Mouse (Mus musculus) Patski (cell line): ENCODE results near the gene Tmem131l. TPM values are rescaled to one million over a fixed set of nuclear protein-coding genes. Genes with fewer than 3 reads are reported as not detected.
"Not testable (repeated sequence)": the region's sequence is repeated elsewhere in the genome, so short reads cannot be mapped to it uniquely, and the experiment has no call there.

Experiments used
- ATAC-seq: fragments of 100-300 bp; one replicate; pipeline ENCODE4 v1.8.0; 2021
- CTCF ChIA-PET: fragments of 350-600 bp; sonication (Branson Sonifier 250); formaldehyde crosslinking; loops from one replicate; lab custom pipeline; 2022; ENCODE audit warnings: inconsistent platforms; lab: Charles Lee
- POLR2A ChIA-PET: fragments of 350-600 bp; sonication (Branson Sonifier 250); formaldehyde crosslinking; loops from one replicate; lab custom pipeline; 2022; ENCODE audit warnings: antibody characterized with exemption, inconsistent platforms; lab: Charles Lee
- DNase-seq: peaks from one replicate; pipeline ENCODE4 v3.0.0-alpha.2; 2011; ENCODE audit warnings: low read depth, low spot score
- H3K27me3 ChIP-seq: fragments of 371-371 bp; one replicate; pipeline ENCODE4 v1.5.1; 2021
- CTCF ChIP-seq: fragments of 100-300 bp; IDR thresholded peaks from one replicate; pipeline ENCODE4 v1.5.1; 2021
- in situ Hi-C: fragments of 300-500 bp; cut with MboI; formaldehyde crosslinking; loops from 3 replicates; pipeline ENCODE4 v1.11.1; 2018; ENCODE audit warnings: low pct_unique_long_range_greater_than_20kb, mixed read lengths
- polyA plus RNA-seq: library from polyadenylated mRNA; unstranded; gene quantifications from one replicate; pipeline ENCODE4 v1.2.3, GENCODE M21; 2021

The Tmem131l gene
- polyA plus RNA-seq, 1 experiment from 2014 or later: 24.9 TPM

DNA sequence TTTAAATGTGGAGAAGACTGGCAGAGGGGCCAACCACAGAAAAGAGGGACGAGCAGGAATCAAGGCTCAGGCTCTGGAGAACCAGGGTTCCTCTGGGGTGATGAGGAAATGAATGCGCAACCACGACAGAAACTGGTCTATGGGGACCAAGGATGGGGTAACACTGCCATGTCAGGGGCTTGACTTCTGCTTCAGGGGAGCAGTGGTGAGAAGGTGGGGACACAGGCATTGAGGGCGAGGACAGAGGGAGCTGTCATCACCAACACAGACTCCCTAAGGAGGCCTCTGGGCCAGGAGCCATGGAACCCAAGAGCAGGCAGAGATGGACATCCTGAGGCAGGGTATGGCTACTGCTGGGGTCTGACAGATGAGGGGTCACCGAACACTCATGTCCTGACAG lies 137.0 kb downstream of the Tmem131l start:
- in situ Hi-C loops: no loop called here
- no peak for TF ChIP-seq CTCF

GRCm38 (mm10) chr3:83902459-83902858 lies 137.5 kb downstream of the Tmem131l start:
- no peaks in the 10 kb centered on the region for H3K27me3 ChIP-seq
- no peak for DNase-seq
- TF ChIP-seq CTCF: no peak
- POLR2A ChIA-PET: no interaction called here
- in situ Hi-C loops: no loop called here
- ATAC-seq: no peak
- CTCF ChIA-PET: interaction anchor here (1.1 to 1.3 kb wide), 2 partner anchors 61 to 100 kb away, joined by 3 read pairs; partner anchors contain the start of gene Tlr2

More for the DNA sequence above, 137.0 kb downstream of the Tmem131l start:
- no peaks in the 10 kb centered on the region for H3K27me3 ChIP-seq
- ATAC-seq (no peak), DNase-seq (no peak)
- ChIA-PET CTCF (interaction anchor here (1.3 to 1.6 kb wide), 3 partner anchors 61 to 105 kb away, joined by 3 to 4 read pairs (median 4); partner anchors contain the start of gene Tlr2), POLR2A (interaction anchor here (0.9 kb wide), 1 partner anchor 75 kb away, joined by 3 read pairs; no protein-coding TSS in a partner anchor)

DNA sequence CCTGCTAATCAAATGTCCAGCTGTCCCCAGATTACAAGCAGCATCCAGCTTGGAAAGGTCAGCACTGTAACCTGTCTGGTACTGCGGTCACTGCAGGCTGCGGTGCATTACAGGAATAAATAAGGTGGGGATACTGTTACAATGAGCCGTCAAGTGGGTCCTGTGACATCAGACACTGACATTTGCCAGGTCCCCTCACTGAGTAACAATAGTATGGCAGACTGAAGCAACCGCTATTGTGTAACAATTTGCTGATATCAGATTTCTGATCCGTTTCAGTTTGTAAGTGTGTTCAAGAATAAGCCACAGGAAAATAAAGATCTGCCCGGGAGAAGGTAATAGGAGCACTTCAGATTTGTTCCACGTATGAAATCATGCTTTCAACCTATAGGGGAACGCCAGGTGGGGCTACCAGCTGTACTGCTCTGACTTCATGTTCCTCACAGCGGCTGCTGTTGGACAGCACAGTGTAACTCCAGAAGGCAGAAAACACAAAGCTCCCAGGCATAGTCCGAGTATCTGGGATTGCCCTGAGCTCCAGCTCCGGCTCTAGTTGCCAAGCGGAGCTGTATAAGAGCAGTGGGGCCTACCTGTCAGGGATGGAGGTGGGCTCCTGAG lies 139.1 kb downstream of the Tmem131l start:
- no peaks in the 10 kb centered on the region for H3K27me3 ChIP-seq
- CTCF ChIA-PET: interaction anchor here (1.1 to 2.8 kb wide), 10 partner anchors 13 to 106 kb away, joined by 3 to 20 read pairs (median 4); partner anchors contain the start of gene Tlr2
- POLR2A ChIA-PET: no interaction called here
- TF ChIP-seq CTCF: no peak
- DNase-seq (no peak), ATAC-seq (no peak)
- in situ Hi-C loops: no loop called here

DNA sequence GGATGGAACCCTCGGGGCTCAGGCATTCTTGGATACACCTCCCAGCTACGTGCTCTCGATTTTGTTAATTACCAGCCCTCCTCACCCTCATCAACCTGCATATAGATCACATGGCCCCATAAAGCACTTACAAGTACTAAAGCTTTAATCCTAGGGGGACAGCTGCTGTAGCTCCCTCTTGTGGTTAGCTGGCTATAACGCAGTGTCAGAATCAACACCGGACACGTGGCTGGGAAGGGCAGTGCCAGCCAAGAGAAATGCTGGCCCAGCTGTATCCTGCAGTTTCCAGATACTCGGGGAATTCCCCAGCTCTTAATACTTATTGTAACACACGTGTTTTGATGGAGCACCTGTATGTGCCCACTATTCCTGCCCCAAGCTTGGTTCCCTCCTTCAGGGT lies 140.4 kb downstream of the Tmem131l start:
- POLR2A ChIA-PET: interaction anchor here (0.9 kb wide), 1 partner anchor 58 kb away, joined by 4 read pairs; the partner anchor contains the start of gene Tlr2
- in situ Hi-C loops: no loop called here
- TF ChIP-seq CTCF: no peak
- CTCF ChIA-PET: interaction anchor here (0.6 to 2.8 kb wide), 26 partner anchors 8 to 625 kb away, joined by 3 to 20 read pairs (median 4); partner anchors contain the start of gene Tlr2
- no peaks in the 10 kb centered on the region for H3K27me3 ChIP-seq
- ATAC-seq (peak; percentile 71), DNase-seq (peak; percentile 54)

- CTCF ChIA-PET: interaction anchor here (1.2 kb wide), 1 partner anchor 57 kb away, joined by 5 read pairs; the partner anchor contains the start of gene Tlr2
- ATAC-seq (no peak), DNase-seq (no peak)
- no peaks in the 10 kb centered on the region for H3K27me3 ChIP-seq
- in situ Hi-C loops: no loop called here
- TF ChIP-seq CTCF: no peak
- POLR2A ChIA-PET: interaction anchor here (0.7 to 0.8 kb wide), 2 partner anchors 37 to 100 kb away, joined by 3 to 4 read pairs; no protein-coding TSS in a partner anchor
Measured at GRCm38 (mm10) chr3:83898246-83898645, 141.7 kb downstream of the Tmem131l start.

DNA sequence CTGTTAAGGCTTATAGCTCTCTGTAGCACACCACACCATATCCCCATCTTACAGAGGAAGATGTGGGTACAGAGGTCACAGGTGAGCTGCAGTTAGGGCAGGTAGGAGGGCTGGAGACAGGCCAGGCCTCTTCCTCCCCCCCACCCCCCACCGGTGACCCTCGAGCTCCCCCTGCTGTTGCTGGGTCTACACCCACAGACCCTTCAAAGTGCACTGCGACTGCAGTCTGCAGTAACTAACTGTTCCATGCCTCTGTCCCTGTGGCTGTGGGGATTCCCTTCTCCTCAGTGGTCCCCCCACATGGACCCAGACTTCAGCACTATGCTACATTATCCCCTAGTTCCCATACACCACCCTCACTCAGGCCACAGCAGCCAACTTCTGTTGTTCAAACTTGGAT lies 144.2 kb downstream of the Tmem131l start:
- POLR2A ChIA-PET: interaction anchor here (0.6 kb wide), 1 partner anchor 25 kb away, joined by 6 read pairs; no protein-coding TSS in a partner anchor
- no peak for ATAC-seq

DNA sequence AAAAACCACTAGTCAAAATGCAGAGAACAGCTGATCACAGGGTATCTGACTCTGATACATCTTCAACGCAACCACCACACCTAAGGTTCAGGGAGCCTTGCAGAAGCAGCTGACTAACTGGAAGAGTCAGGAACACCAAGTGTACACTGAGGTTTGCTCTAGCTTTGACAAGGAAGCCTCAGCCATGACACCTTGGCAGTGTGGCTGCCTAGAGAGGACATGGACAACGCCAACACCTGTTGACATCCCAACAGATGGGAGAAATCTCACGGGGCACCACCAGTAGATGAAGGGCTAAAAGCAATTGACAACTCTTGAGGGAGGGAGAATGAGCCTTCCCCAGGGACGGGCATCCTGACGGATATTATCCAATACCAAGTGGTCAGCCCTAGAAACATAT lies 144.9 kb downstream of the Tmem131l start:
- ATAC-seq: no peak
- no peak for DNase-seq
- no peaks in the 10 kb centered on the region for H3K27me3 ChIP-seq
- POLR2A ChIA-PET: no interaction called here
- in situ Hi-C loops: no loop called here
- CTCF ChIA-PET: interaction anchor here (0.7 to 2.7 kb wide), 11 partner anchors 9 to 96 kb away, joined by 3 to 32 read pairs (median 5); partner anchors contain the start of gene Tlr2
- TF ChIP-seq CTCF: no peak

More for the DNA sequence above, 144.2 kb downstream of the Tmem131l start:
- in situ Hi-C loops: no loop called here
- H3K27me3 ChIP-seq: no peaks in the 10 kb centered on the region
- TF ChIP-seq CTCF: no peak
- CTCF ChIA-PET: interaction anchor here (0.6 to 2.7 kb wide), 13 partner anchors 8 to 609 kb away, joined by 3 to 32 read pairs (median 5); partner anchors contain the start of gene Tlr2
- no peak for DNase-seq

- ATAC-seq (peak; percentile 67), DNase-seq (no peak)
- no peak for TF ChIP-seq CTCF
- no peaks in the 10 kb centered on the region for H3K27me3 ChIP-seq
- in situ Hi-C loops: no loop called here
- ChIA-PET POLR2A (interaction anchor here (0.9 kb wide), 1 partner anchor 43 kb away, joined by 3 read pairs; the partner anchor contains the start of gene Tlr2), CTCF (interaction anchor here (0.8 to 3.1 kb wide), 7 partner anchors 10 to 79 kb away, joined by 3 to 10 read pairs (median 3); no protein-coding TSS in a partner anchor)
Measured at GRCm38 (mm10) chr3:83885163-83885562, 154.8 kb downstream of the Tmem131l start.

GRCm38 (mm10) chr3:83879261-83880050 lies 160.5 kb downstream of the Tmem131l start:
- not testable (repeated sequence) for DNase-seq
- CTCF ChIA-PET: interaction anchor here (0.8 to 2.1 kb wide), 5 partner anchors 12 to 51 kb away, joined by 3 to 8 read pairs (median 4); no protein-coding TSS in a partner anchor

GRCm38 (mm10) chr3:83878801-83879200 lies 161.2 kb downstream of the Tmem131l start:
- in situ Hi-C loops: no loop called here
- POLR2A ChIA-PET: interaction anchor here (0.6 kb wide), 1 partner anchor 10 kb away, joined by 6 read pairs; no protein-coding TSS in a partner anchor
- H3K27me3 ChIP-seq: no peaks in the 10 kb centered on the region
- TF ChIP-seq CTCF: no peak
- CTCF ChIA-PET: interaction anchor here (0.6 to 2.1 kb wide), 8 partner anchors 8 to 50 kb away, joined by 3 to 8 read pairs (median 4); no protein-coding TSS in a partner anchor
- no peak for ATAC-seq
- no peak for DNase-seq

More at GRCm38 (mm10) chr3:83879261-83880050, 160.5 kb downstream of the Tmem131l start:
- ATAC-seq, POLR2A ChIA-PET, in situ Hi-C loops, H3K27me3 ChIP-seq: not testable (repeated sequence)
